Mouse (Mus musculus) retina, postnatal 7 days (tissue): ENCODE data around the gene Klkb1.

Experiments used
- DNase-seq: peaks from one replicate; pipeline ENCODE4 v3.0.0-alpha.2; 2012; ENCODE audit warnings: low read depth, low spot score

Gene Klkb1

DNA sequence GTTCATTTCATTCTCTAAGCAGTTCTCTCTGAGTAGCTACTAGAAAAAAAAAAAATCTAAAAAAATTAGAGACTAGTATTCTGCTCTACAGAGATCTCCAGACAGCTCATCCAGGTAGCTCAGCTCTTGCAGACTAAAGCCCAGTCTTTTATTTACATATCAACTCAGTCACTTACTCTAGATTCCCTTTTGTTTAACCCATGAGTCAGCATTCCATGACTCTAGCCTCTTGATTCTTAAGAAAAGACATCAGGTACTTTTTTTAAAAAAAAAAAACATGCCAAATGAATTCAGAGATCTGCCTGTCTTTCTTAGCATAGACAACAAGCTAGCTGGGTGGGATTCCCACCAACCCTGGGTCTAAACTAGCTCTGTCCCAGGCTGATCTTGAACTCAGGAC is 26.2 kb downstream of the Klkb1 start:
- no peak for DNase-seq

- no peak for DNase-seq
Measured at GRCm38 (mm10) chr8:45267611-45268391, 26.9 kb downstream of the Klkb1 start.

- no peak for DNase-seq
Measured at GRCm38 (mm10) chr8:45266993-45267392, 27.7 kb downstream of the Klkb1 start.

GRCm38 (mm10) chr8:45264918-45265317 is 29.7 kb downstream of the Klkb1 start:
- DNase-seq, result no peak

DNA sequence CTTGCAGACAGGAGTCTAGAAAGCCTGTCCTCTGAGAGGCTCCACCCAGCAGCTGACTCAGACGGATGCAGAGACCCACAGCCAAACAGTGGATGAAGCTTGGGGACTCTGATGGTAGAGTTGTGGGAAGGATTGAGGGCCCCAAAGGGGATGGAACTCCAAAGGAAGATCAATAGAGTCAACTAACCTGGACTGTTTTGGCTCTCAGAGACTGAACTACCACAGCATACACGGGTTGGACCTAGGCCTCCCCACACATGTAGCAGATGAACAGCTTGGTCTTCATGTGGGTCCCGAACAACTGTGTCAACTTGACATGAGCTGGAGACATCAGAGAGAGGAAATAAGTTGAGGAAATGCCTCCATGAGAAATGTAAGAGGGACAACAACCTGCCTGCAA is 31.8 kb downstream of the Klkb1 start:
- DNase-seq, result no peak

DNA sequence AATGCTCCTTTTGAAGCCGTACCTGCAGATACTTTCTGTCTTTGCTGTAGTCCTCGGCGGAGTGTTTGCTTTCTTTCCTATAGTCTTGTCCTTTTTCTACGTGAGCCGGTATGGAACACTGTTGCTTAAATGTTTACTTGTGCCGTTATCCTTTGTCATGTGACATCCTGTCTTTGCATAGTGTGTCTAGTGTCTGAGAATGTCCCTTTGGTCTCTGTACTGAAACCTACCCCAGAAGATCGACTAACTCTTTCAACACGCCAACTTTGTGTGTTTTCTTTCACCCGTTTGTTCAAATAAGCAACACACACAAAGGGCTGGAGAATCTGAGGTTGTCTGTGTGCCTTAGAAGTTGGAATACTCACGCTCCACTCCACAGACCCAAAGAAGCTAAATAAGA is 32.7 kb downstream of the Klkb1 start, which contains the start of gene F11:
Gene F11 (minus strand): TSS at position 112 of the 400 bp plus-strand sequence.
- no peak for DNase-seq

DNA sequence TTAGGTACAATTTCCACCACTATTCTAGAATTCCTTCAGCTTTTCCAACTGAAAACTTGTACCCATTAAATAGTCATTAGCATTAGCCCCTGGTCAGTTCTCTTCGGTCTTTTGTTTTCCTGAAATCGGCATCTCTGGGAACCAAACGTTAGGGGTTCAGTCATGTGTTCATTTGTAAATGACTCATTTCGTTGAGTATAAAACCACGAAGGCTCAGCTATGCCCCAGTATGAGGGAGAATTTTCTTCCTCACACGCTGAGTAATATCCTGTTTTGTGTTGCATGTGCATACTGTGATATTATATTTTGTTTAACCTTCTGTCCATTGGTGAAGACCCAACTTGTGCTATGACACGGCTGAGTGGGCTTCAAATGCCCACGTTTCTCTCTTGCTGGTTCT is 36.2 kb downstream of the Klkb1 start:
- no peak for DNase-seq

DNA sequence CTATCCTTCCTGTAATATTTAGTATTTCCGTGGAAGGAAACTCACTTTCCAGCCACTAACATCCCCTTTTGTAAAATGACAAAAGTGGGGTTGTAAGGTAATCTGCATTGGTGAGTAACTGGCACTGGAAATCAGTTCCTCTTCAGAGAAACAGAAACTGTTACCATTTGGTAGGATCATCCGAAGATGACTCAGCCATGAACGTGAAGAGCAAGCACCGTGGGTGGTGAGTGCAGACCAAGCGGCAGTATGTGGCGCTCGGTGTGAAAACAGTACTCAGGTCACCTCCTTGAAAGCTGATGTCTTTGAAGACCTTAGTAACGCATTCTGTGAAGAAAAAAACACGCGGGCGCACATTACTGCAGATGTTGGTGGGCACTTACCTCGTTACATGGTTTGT is 39.6 kb downstream of the Klkb1 start:
- DNase-seq, result no peak

GRCm38 (mm10) chr8:45254194-45254842 is 40.3 kb downstream of the Klkb1 start:
- no peak for DNase-seq

DNA sequence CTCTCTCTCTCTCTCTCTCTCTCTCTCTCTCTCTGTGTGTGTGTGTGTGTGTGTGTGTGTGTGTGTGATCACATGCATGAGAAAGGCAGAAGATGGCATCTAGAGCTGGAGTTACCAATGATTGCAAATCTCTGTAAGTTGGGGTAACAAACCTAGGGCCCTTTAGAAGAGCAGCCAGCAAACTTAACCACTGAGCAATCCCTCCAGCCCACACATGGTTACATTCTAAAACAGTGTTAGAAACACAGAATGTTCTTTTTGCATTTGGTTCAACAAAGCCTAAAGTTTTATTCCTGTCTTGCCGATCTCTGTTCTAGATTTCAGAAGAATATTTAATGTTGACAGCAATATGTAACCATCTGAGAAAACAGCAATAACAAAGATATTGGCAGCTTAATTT is 41.1 kb downstream of the Klkb1 start:
- no peak for DNase-seq

GRCm38 (mm10) chr8:45253111-45253510 is 41.5 kb downstream of the Klkb1 start:
- DNase-seq, result no peak

- DNase-seq, result no peak
Measured at GRCm38 (mm10) chr8:45246307-45246706, 48.4 kb downstream of the Klkb1 start.

DNA sequence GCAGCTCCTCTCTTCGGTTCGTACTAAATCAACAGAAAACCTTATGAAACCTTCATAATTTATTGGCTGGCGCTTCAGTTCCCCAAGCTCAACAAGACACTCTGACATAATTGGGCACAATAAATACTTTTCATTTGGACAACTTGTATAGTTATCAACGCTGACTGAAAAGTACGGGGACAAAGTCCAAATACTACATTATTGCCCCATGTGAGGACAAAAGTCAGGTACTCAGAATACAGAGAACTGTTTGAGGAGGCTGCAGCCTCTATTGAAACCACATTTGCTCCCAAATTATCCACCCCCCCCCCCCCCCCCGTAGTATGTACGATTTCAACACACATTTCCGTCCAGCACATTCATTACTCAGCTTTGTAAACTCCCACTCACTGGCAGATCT is 55.3 kb downstream of the Klkb1 start:
- no peak for DNase-seq

DNA sequence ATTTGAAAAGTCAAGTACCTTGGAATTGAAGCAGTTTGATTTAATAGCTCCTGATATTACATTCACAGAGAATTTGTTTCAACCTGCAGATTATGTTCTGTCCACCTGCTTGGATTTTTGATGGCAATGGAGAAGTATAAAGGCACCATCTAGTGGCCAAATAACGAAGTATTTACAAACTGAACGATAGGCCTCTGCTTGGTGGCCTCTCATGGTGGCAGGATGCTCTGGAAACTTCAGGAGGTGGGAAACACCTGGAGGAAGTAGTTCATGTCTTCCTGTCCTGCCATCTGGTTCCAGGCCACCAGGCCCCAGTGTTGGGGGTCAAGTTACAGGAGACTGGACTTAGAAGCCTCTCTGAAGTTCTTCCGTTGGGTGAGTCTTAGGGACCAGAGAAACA is 56.4 kb downstream of the Klkb1 start:
- DNase-seq, result peak; percentile 40

DNA sequence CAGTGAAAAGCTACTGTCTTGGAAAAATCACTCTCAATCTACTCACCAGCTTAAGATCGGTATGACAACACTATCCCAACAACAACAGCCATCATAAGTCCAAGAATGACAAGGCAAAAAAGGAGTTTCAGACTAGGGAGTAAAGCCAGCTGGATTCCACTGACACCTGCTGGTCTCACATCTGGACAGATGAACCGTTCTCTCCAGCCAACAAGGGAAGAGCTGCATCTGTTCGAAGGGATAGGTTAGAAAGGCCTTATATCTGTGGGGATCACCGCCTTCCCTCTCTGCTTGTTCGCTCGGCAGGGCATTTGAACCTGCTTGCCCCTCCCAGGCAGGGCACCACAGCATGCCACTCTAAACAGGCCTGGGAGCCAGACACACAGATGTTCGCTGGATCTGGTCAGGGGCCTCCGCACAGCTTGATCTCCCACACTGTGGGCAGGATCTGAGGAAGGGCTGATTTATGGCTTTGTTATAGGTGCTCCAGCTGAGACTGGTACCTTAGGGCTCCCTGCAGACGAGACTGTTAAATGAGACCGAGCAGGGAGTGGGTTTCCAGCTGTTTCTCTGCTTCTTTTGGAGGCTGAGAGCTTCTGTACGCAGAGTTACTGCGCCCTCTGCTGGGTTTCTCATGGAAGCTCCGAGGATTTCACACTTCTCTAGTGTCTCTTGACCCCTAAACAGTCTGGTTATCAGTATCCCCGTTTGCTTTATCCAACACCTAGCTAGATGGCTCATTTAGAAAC is 58.3 kb downstream of the Klkb1 start:
- DNase-seq, result peak; percentile 54

DNA sequence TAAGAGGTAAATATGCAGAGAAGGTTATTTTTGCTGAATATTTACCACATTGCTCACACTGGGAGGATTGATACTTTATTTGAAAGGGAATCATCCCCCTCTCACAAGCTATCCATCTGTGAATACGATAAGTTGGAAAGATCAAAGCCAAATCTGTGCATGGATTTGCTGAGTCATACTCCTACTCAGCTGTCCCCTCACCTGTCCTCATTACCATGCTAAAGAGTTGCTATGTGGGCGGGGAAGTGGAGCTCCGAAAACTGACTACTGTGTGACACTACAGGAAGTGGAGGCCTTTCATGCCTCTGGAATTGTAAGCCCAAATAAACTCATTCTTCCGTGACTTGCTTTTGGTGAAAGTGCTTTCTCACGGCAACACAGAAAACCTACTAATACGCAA is 59.4 kb downstream of the Klkb1 start:
- no peak for DNase-seq

- DNase-seq, result no peak
Measured at GRCm38 (mm10) chr8:45233256-45233655, 61.4 kb downstream of the Klkb1 start.
